Mouse (Mus musculus): Measurements from ENCODE around the gene Fam13c. TPM values are rescaled to one million over a fixed set of nuclear protein-coding genes. Genes with fewer than 3 reads are reported as not detected.

Gene Fam13c
- not detected in 2 replicates for polyA plus RNA-seq (2012; ENCODE audit: low replicate concordance)

DNA sequence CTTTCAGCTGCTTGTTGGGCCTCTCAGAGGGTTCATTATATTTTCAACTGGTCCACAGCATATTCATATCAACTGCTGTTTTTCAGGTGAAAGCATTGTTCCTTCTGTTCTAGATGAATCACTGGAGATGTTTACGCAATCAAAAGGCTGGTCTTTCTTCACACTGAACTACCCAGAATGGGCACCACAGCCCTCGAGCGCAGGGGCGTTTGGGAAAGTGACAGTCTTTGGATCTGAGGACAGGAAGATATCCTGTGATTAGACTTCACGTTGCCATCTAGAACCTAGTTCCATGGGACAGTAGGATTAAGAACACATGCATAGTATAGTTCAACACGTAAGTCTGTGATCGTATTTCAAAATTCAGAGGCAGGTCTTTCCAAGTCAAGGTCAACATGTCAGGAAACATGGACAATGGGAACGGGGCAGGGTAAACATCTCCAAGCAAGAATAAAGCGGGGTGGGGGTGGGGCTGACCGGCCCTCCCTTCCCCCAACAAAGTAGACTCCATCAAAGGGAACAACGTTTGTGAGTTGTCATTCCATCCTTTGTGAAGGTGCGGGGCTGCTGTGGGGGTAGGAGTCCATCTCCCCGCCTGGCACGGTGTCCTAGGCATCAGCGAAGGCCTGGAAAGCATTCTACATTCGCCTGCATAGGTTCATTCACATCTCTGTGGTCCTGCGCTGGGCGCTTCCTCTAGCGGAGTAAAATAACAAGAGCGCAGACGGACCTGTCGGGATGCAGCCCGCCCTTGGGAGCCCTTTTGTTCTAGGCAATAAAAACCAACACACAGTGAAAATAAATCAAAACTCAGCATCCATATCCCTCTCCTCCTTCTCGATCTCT is at the start of gene Fam13c:
Fam13c (plus strand) TSS at position 806 of the 846 bp plus-strand sequence.

Other genes with a start within 250 kb of the Fam13c start
- gene Mrln, start 235.8 kb upstream of the Fam13c start, polyA plus RNA-seq (2012; ENCODE audit: low replicate concordance): not detected in 2 replicates
- gene Slc16a9, start 195.4 kb upstream of the Fam13c start, polyA plus RNA-seq (2012; ENCODE audit: low replicate concordance): 0.65 and 0.79 TPM in 2 replicates
- 0.05 TPM in 1 of 2 replicates, not detected in the other for gene Phyhipl, start 215.5 kb downstream of the Fam13c start, polyA plus RNA-seq (2012; ENCODE audit: low replicate concordance)

Measured in leukemia stem cell, adult 10-12 weeks (primary cell).